Mouse (Mus musculus) forebrain, embryonic 12.5 days (tissue): ENCODE measurements around the gene Garem2. TPM values are rescaled to one million over a fixed set of nuclear protein-coding genes. Genes with fewer than 3 reads are reported as not detected.

ENCODE experiments used
- ATAC-seq: fragments of 200-750 bp; cut with Nextera tagmentation; 2 replicates; pipeline ENCODE4 v1.8.0; 2017; ENCODE audit warnings: moderate TSS enrichment; ENCODE audit not compliant: low FRiP score
- H3K27ac ChIP-seq: fragments of 300-500 bp; sonication (generic); 2 replicates; pipeline ENCODE4 v1.5.1; 2016; ENCODE audit warnings: mild to moderate bottlenecking
- H3K27me3 ChIP-seq: fragments of 300-500 bp; sonication (generic); 2 replicates; pipeline ENCODE4 v1.6.1; 2016; ENCODE audit warnings: mild to moderate bottlenecking
- H3K36me3 ChIP-seq: fragments of 300-500 bp; sonication (generic); replicated peaks from 2 replicates; pipeline ENCODE4 v1.6.1; 2016; ENCODE audit warnings: mild to moderate bottlenecking
- H3K4me1 ChIP-seq: fragments of 300-500 bp; sonication (generic); 2 replicates; pipeline ENCODE4 v1.6.1; 2016
- H3K4me2 ChIP-seq: fragments of 300-500 bp; sonication (generic); 2 replicates; pipeline ENCODE4 v1.6.1; 2016; ENCODE audit warnings: mild to moderate bottlenecking, moderate library complexity
- H3K4me3 ChIP-seq: fragments of 300-500 bp; sonication (generic); replicated peaks from 2 replicates; pipeline ENCODE4 v1.5.1; 2016; ENCODE audit warnings: mild to moderate bottlenecking
- H3K9ac ChIP-seq: fragments of 300-500 bp; sonication (generic); 2 replicates; pipeline ENCODE4 v1.6.1; 2016; ENCODE audit warnings: mild to moderate bottlenecking
- H3K9me3 ChIP-seq: fragments of 300-500 bp; sonication (generic); 2 replicates; pipeline ENCODE4 v1.6.1; 2016
- WGBS: fragments of 180-500 bp; shearing (Covaris S2); methylation state at CpG from one replicate; pipeline ENCODE4 v1.1.7; 2016; 5-methylcytosine and 5-hydroxymethylcytosine counted together
- polyA plus RNA-seq: library from polyadenylated mRNA; unstranded; fragments of >200 nt; fragmentation: Nextera tagmentation; extraction: Ambion mirVana; gene quantifications from 2 replicates; pipeline ENCODE4 v1.2.1, GENCODE M21; 2016

The Garem2 gene
- polyA plus RNA-seq, 1 experiment from 2014 or later = 22.5 TPM

DNA sequence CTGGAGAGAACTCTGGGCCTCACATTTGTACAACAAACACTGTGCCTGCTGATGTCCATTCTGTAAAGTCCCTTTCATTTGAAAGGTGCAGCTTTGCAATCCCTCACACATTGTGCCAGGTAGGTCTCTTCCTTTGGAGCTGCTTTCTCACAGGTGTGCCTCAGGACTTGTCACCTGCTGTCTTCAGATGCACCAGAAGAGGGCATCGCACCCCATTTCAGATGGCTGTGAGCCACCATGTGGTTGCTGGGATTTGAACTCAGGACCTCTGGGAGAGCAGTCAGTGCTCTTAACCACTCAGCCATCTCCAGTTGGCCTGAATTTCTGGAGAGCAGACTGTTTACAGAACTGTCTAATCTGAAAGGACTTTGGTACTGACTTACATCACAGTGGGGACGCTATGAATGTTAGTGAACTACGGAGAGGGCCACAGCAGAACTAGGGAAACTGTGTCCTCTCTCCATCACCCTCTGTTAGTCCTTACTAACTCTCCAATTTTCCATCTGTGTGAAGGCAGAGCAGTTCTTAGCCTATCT is 7.6 kb downstream of the Garem2 start:
- Histone ChIP-seq H3K27ac (no peak overlapping the region), H3K9ac (no peak overlapping the region), H3K4me2 (no peak overlapping the region), H3K4me3 (no peak overlapping the region), H3K9me3 (no peaks in the 10 kb centered on the region), H3K36me3 (peaks cover 46% of the 10 kb centered on the region), H3K4me1 (peaks cover 59% of the 10 kb centered on the region), H3K27me3 (peaks cover 41% of the 10 kb centered on the region)
- 85% methylated on average over 3 of the region's 3 CpGs for WGBS
- ATAC-seq = no peak

DNA sequence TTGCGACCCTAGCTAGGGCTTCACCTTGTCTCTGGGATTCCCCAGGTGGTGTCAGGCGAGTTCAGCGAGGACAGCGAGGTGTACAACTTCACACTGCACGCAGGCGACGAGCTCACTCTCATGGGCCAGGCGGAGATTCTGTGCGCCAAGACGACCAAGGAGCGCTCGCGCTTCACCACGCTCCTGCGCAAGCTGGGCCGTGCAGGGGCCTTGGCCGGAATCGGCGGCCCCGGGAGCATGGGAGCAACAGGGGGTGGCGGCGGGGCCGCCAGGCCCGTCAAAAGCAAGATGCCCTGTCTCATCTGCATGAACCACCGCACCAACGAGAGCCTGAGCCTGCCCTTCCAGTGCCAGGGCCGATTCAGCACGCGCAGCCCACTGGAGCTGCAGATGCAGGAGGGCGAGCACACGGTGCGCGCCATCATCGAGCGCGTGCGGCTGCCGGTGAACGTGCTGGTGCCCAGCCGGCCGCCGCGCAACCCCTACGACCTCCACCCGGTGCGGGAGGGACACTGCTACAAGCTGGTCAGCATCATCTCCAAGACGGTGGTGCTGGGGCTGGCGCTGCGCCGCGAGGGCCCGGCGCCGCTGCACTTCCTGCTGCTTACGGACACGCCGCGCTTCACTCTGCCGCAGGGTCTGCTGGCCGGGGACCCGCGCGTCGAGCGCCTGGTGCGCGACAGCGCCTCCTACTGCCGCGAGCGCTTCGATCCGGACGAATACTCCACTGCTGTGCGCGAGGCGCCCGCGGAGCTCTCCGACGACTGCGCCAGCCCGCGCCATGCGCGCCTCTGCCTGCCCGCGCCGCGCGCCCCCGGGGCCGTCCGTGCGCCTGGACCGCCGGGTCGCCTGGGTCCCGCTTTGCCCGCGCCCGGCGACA is 9.2 kb downstream of the Garem2 start:
- Histone ChIP-seq H3K4me1 (peaks cover 43% of the 10 kb centered on the region), H3K27ac (no peak overlapping the region), H3K9me3 (no peaks in the 10 kb centered on the region), H3K4me2 (peak overlapping the region; percentile 74), H3K36me3 (peaks cover 55% of the 10 kb centered on the region), H3K4me3 (peak overlapping the region; percentile 46), H3K9ac (peak overlapping the region; percentile 57), H3K27me3 (peaks cover 41% of the 10 kb centered on the region)
- 1% methylated on average over 103 of the region's 103 CpGs for WGBS
- peak; percentile 80 for ATAC-seq

DNA sequence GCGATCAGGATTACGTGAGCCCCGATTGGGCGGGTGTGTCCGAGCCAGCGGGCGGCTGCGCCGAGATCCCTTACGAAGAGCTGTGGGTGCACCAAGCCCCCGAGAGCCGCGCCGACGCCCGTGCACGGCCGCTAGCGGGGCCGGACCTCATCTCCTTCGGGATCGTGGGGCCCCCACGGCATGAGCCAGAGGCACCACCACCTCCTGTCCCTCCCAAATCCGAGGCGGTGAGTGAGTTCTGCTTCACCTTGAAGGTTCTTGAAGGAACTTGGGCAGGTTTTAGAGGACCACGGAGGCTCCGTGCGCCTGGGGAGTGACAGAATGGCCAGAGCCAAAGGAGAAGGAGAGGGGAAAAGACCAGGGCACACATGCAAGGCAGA is 9.8 kb downstream of the Garem2 start:
- 3% methylated on average over 28 of the region's 28 CpGs for WGBS
- Histone ChIP-seq H3K9ac (peak overlapping the region; percentile 57), H3K4me2 (peak overlapping the region; percentile 74), H3K4me3 (peak overlapping the region; percentile 46), H3K4me1 (peaks cover 38% of the 10 kb centered on the region), H3K27ac (no peak overlapping the region), H3K27me3 (peaks cover 41% of the 10 kb centered on the region), H3K36me3 (peaks cover 60% of the 10 kb centered on the region), H3K9me3 (no peaks in the 10 kb centered on the region)
- ATAC-seq = no peak

DNA sequence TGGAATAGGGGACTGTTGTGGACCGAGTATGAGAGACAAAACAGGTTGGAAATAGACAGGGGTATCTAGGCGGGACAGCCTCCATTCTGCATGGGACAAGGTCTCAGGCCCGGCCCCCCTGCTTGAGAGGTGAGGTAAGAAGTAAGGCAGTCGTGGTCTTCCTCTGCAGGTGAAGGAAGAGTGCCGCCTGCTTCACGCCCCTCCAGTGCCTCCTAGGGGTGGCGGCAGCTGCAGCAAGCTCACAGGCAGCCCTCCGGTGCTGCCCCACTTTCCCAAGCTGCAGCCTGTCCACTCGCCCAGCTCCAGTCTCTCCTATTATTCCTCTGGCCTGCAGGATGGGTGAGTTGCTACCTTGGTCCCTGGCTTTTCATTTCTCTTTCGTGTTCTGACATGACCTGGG is 10.8 kb downstream of the Garem2 start:
- Histone ChIP-seq H3K4me3 (no peak overlapping the region), H3K36me3 (peaks cover 70% of the 10 kb centered on the region), H3K9me3 (no peaks in the 10 kb centered on the region), H3K4me1 (peaks cover 28% of the 10 kb centered on the region), H3K27ac (no peak overlapping the region), H3K4me2 (no peak overlapping the region), H3K9ac (no peak overlapping the region), H3K27me3 (peaks cover 41% of the 10 kb centered on the region)
- whole genome bisulfite sequencing = 38% methylated on average over 10 of the region's 10 CpGs
- ATAC-seq = no peak

DNA sequence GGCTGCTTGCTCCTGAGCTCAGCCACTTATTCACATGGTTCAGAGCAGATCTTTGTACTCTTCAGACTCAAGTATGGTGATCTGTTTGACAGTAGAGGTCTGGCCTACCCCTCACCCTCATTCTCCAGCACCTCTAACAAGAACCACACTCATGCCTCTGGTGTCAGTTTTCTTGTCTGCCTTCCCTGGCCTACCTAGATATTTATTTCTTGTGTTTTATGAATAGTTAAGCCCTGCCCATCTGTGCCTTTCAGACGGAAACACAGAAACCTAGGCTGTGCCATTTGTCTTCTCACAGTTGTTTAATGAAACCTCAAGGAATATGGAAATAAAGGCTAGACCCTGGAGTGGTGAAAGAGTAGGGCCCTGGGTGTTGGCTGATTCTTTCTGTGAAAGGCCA is 13.1 kb downstream of the Garem2 start:
- no peak overlapping the region for H3K4me2 ChIP-seq
- no peak for ATAC-seq
- H3K27ac ChIP-seq = no peak overlapping the region
- peaks cover 24% of the 10 kb centered on the region for H3K27me3 ChIP-seq
- H3K4me3 ChIP-seq = no peak overlapping the region
- no peaks in the 10 kb centered on the region for H3K9me3 ChIP-seq
- peaks cover 83% of the 10 kb centered on the region for H3K36me3 ChIP-seq
- H3K9ac ChIP-seq = no peak overlapping the region
- WGBS = 83% methylated on average over 1 of the region's 1 CpGs
- peaks cover 16% of the 10 kb centered on the region for H3K4me1 ChIP-seq

DNA sequence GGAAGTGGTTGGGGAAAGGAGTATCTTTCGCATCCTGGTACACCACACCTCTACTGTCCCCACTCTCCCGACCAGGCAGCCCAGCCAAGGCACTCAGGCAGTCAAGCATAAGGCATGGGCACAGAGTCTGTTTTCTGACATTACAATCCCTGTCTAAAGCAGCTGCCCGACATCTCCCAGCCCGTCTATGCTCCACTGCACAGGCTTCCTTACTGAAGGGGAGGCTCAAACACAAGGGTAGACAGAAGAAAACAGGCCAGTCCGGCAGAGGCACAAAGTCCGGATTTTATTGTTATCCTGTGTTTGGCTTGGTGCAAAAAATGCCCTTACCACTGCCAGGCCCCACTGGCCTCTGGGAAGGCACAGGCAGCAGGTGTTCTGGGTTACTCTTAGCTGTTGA is 14.2 kb downstream of the Garem2 start:
- Histone ChIP-seq H3K9me3 (no peaks in the 10 kb centered on the region), H3K4me1 (peaks cover 8% of the 10 kb centered on the region), H3K27ac (no peak overlapping the region), H3K4me2 (no peak overlapping the region), H3K36me3 (peaks cover 94% of the 10 kb centered on the region), H3K27me3 (peaks cover 13% of the 10 kb centered on the region), H3K4me3 (no peak overlapping the region), H3K9ac (no peak overlapping the region)
- 84% methylated on average over 6 of the region's 6 CpGs for WGBS
- no peak for ATAC-seq

DNA sequence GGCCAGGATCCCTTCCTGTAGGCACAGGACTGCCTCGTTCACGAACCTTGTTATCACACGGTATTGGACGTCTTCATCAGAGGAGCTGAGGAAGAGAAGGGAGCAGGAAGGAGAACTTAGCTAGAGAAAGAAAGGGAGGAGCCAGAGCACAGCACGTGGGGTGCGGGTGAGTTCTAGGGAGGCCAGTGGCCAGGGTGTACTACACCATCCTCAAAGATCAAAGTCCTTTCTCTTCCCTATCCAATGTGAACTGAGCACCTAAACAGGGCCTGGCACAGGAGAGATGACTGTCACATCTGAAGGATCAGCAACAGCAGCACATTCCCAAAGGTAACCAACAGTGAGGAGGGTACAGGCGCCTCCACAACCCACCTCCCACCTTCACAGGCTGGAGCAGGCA is 15.1 kb downstream of the Garem2 start:
- peaks cover 97% of the 10 kb centered on the region for H3K36me3 ChIP-seq
- WGBS = 87% methylated on average over 7 of the region's 7 CpGs

DNA sequence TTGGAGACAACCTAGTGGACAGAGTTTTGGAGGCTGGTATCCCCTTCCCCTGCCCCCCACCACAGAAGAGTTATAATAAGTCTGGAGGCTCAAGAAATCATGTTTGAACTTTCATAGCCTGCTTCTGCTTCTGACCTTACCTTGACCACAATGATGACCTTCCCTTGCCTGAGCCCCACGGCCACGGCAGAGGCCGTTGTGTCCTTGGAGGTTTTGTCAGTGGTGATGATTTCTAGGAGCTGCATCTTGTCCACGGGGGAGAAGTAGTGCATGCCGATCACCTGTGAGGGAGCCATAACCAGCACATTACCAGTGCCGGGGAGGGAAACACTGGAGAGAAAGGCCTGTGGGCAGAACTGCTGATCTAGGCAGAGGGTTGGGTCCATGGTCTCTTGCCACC is 17.5 kb downstream of the Garem2 start:
- peaks cover 93% of the 10 kb centered on the region for H3K36me3 ChIP-seq
- H3K9me3 ChIP-seq = no peaks in the 10 kb centered on the region
- no peak overlapping the region for H3K4me3 ChIP-seq
- no peak overlapping the region for H3K27ac ChIP-seq
- H3K9ac ChIP-seq = no peak overlapping the region
- ATAC-seq = no peak
- no peak overlapping the region for H3K4me2 ChIP-seq
- WGBS = 93% methylated on average over 6 of the region's 6 CpGs
- H3K27me3 ChIP-seq = no peaks in the 10 kb centered on the region
- no peaks in the 10 kb centered on the region for H3K4me1 ChIP-seq

More for the DNA sequence above, 15.1 kb downstream of the Garem2 start:
- H3K9me3 ChIP-seq = no peaks in the 10 kb centered on the region
- no peak overlapping the region for H3K4me2 ChIP-seq
- peaks cover 6% of the 10 kb centered on the region for H3K27me3 ChIP-seq
- no peak for ATAC-seq
- no peak overlapping the region for H3K4me3 ChIP-seq
- no peak overlapping the region for H3K9ac ChIP-seq
- no peaks in the 10 kb centered on the region for H3K4me1 ChIP-seq
- H3K27ac ChIP-seq = no peak overlapping the region

DNA sequence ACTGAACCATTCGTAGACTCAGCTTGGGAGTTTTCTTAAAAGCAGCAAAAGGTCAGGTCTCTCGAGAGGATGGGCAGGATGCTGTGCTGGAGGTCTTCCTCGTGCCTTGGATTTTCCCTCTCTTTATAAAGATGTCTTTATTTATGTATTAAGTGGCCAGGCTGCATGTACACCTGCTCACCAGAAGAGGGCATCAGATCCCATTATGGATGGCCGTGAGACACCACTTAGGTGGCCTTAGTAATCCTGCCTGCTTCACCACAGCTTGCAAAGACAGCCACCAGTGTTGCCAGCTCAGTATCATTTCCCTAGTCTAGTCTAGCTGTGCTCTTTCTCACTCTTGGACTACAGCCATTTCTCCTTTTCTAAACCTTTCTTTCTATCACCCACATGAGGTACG is 20.6 kb downstream of the Garem2 start:
- Histone ChIP-seq H3K4me3 (no peak overlapping the region), H3K36me3 (peaks cover 82% of the 10 kb centered on the region), H3K27me3 (no peaks in the 10 kb centered on the region), H3K9ac (no peak overlapping the region), H3K4me2 (no peak overlapping the region), H3K4me1 (no peaks in the 10 kb centered on the region), H3K9me3 (no peaks in the 10 kb centered on the region), H3K27ac (no peak overlapping the region)
- whole genome bisulfite sequencing = 46% methylated on average over 5 of the region's 5 CpGs
- ATAC-seq = no peak

DNA sequence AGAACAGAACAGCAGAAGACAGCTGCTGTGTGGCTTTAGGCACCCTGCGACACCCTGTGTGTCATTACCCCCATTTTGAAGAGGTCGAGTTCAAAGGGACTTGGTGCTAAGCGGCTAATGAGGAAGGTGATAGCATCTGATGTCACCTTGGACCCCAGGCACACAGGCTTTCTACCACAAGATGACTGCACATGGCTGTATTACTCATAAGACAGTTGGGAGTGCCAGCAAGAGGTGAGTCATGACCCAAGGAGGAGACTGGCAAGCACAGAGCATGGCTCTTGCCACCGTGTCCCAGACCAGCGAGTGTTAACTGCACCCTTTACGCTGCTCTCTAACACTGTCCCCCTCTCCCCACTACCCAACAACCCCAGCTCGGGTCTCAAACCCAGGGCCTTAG is 21.8 kb downstream of the Garem2 start:
- 88% methylated on average over 7 of the region's 7 CpGs for WGBS
- no peaks in the 10 kb centered on the region for H3K4me1 ChIP-seq
- no peak overlapping the region for H3K27ac ChIP-seq
- no peak for ATAC-seq
- H3K9me3 ChIP-seq = no peaks in the 10 kb centered on the region
- no peaks in the 10 kb centered on the region for H3K27me3 ChIP-seq
- H3K4me3 ChIP-seq = no peak overlapping the region
- H3K4me2 ChIP-seq = no peak overlapping the region
- H3K36me3 ChIP-seq = peaks cover 76% of the 10 kb centered on the region
- H3K9ac ChIP-seq = no peak overlapping the region

DNA sequence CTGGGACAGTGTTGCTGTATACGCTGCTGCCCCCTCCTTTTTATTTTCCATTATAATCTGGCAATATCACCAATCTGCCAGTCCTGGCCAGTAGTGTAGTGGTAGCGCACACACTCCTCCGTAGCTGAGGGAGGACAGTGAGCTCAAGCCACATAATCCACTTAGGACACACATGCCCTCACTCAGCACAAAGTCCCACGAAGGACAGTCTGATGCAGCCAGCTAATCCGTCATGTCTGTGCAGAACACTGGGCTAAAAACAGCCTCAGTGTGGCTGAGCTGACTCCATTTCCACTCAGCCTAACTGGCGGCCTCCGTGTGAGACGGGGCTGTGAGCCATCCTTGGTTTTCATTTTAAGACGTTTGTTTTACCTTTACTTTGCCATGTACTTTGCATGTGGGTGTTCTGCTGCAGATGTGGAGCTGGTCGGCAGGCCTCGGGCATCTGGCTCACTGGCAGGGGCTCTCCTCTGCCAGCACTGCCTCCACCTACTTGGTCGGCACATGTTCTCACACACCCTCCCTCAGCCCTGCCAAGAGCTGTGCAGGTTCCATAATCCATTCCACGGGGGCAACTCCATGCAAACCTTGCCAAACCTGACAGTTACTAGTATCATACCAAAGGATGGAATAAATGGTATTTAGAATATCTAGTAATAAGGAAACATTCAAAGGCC is 23.1 kb downstream of the Garem2 start:
- H3K27ac ChIP-seq = no peak overlapping the region
- no peaks in the 10 kb centered on the region for H3K9me3 ChIP-seq
- H3K27me3 ChIP-seq = no peaks in the 10 kb centered on the region
- H3K4me3 ChIP-seq = no peak overlapping the region
- 93% methylated on average over 13 of the region's 13 CpGs for WGBS
- H3K36me3 ChIP-seq = peaks cover 74% of the 10 kb centered on the region
- ATAC-seq = no peak
- no peak overlapping the region for H3K9ac ChIP-seq
- no peaks in the 10 kb centered on the region for H3K4me1 ChIP-seq
- H3K4me2 ChIP-seq = no peak overlapping the region

DNA sequence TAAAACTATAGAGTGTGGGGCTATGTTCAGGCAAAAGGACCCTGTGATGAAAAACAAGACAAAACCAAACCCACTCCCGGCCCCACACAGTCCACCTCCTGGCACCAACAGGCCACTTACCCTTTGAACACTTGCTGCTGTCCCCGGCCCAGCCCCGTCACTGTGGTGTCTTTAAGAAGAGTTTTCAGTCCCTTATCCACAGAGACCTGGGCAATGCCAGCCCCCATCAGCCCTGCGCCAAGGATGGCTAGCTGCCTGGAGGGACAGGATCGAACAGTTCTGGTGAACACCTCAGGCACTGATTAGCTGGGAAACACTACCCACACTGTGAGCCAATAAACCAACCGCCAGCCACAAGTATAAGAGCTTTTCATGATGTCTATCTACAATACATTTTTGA is 23.7 kb downstream of the Garem2 start:
- WGBS = 91% methylated on average over 6 of the region's 6 CpGs
- H3K4me2 ChIP-seq = no peak overlapping the region
- H3K9me3 ChIP-seq = no peaks in the 10 kb centered on the region
- H3K9ac ChIP-seq = no peak overlapping the region
- H3K27ac ChIP-seq = no peak overlapping the region
- H3K4me1 ChIP-seq = no peaks in the 10 kb centered on the region
- ATAC-seq = no peak
- no peak overlapping the region for H3K4me3 ChIP-seq
- H3K36me3 ChIP-seq = peaks cover 72% of the 10 kb centered on the region
- H3K27me3 ChIP-seq = no peaks in the 10 kb centered on the region
